Mouse (Mus musculus): ENCODE measurements around the gene Dph5. TPM values are rescaled to one million over a fixed set of nuclear protein-coding genes. Genes with fewer than 3 reads are reported as not detected.

Gene Dph5
- polyA plus RNA-seq, 1 experiment from 2014 or later, result 25.1 TPM

Small RNA genes within 50 kb of the gene (microRNA-seq; reads per million reads assigned to microRNA genes)
- gene Mir669n, result not detected

Other genes with a start within 250 kb of the Dph5 start
- gene S1pr1, start 172.8 kb upstream of the Dph5 start, polyA plus RNA-seq (2016; fragmentation: Nextera tagmentation; extraction: Ambion mirVana), result 17.8 and 19.8 TPM in 2 replicates
- gene Slc30a7, start 119.6 kb downstream of the Dph5 start, polyA plus RNA-seq (2016; fragmentation: Nextera tagmentation; extraction: Ambion mirVana), result 29.0 and 32.4 TPM in 2 replicates
- 20.3 and 21.3 TPM in 2 replicates for gene Extl2, start 119.6 kb downstream of the Dph5 start, polyA plus RNA-seq (2016; fragmentation: Nextera tagmentation; extraction: Ambion mirVana)
- gene Vcam1, start 241.9 kb downstream of the Dph5 start, polyA plus RNA-seq (2016; fragmentation: Nextera tagmentation; extraction: Ambion mirVana), result 58.8 and 69.4 TPM in 2 replicates